Mouse (Mus musculus) midbrain, embryonic 16.5 days (tissue): ENCODE measurements around the gene Pcsk6. TPM values are rescaled to one million over a fixed set of nuclear protein-coding genes. Genes with fewer than 3 reads are reported as not detected.

ENCODE experiments used
- ATAC-seq: fragments of 200-750 bp; cut with Nextera tagmentation; 2 replicates; pipeline ENCODE4 v1.8.0; 2017; ENCODE audit warnings: moderate TSS enrichment
- H3K27ac ChIP-seq: fragments of 300-500 bp; sonication (generic); 2 replicates; pipeline ENCODE4 v1.5.1; 2014; ENCODE audit warnings: mild to moderate bottlenecking, low read length, mixed read lengths
- H3K27me3 ChIP-seq: fragments of 300-500 bp; sonication (generic); 2 replicates; pipeline ENCODE4 v1.6.1; 2014; ENCODE audit warnings: low read depth, low read length, mixed read lengths; ENCODE audit not compliant: control insufficient read depth, insufficient read depth
- H3K36me3 ChIP-seq: fragments of 300-500 bp; sonication (generic); 2 replicates; pipeline ENCODE4 v1.6.1; 2014; ENCODE audit warnings: mild to moderate bottlenecking, low read length, moderate library complexity, mixed read lengths; ENCODE audit not compliant: control insufficient read depth, insufficient read depth
- H3K4me1 ChIP-seq: fragments of 300-500 bp; sonication (generic); 2 replicates; pipeline ENCODE4 v1.6.1; 2014; ENCODE audit warnings: mild to moderate bottlenecking, low read length, mixed read lengths; ENCODE audit not compliant: control insufficient read depth, insufficient read depth
- H3K4me2 ChIP-seq: fragments of 300-500 bp; sonication (generic); 2 replicates; pipeline ENCODE4 v1.6.1; 2014; ENCODE audit warnings: mild to moderate bottlenecking, low read length, mixed read lengths
- H3K4me3 ChIP-seq: fragments of 300-500 bp; sonication (generic); 2 replicates; pipeline ENCODE4 v1.5.1; 2014; ENCODE audit warnings: low read depth, mild to moderate bottlenecking, low read length, moderate library complexity, mixed read lengths
- H3K9ac ChIP-seq: fragments of 300-500 bp; sonication (generic); 2 replicates; pipeline ENCODE4 v1.6.1; 2014; ENCODE audit warnings: low read depth, low read length, mixed read lengths
- H3K9me3 ChIP-seq: fragments of 300-500 bp; sonication (generic); replicated peaks from 2 replicates; pipeline ENCODE4 v1.6.1; 2014; ENCODE audit warnings: mild to moderate bottlenecking, low read length, mixed read lengths; ENCODE audit not compliant: control insufficient read depth, poor library complexity, severe bottlenecking
- WGBS: fragments of 180-500 bp; shearing (Covaris S2); extraction: QIAGEN DNeasy Blood & Tissue Kit; methylation state at CpG from one replicate; pipeline ENCODE4 v1.1.7; 2014; 5-methylcytosine and 5-hydroxymethylcytosine counted together
- polyA plus RNA-seq: library from polyadenylated mRNA; unstranded; fragments of >200 nt; fragmentation: Nextera tagmentation; extraction: Ambion mirVana; gene quantifications from 2 replicates; pipeline ENCODE4 v1.2.1, GENCODE M21; 2015

Pcsk6 gene
- polyA plus RNA-seq, 1 experiment from 2014 or later: 0.82 TPM

- Histone ChIP-seq H3K4me2 (peak overlapping the region; percentile 84), H3K9ac (peak overlapping the region; percentile 64), H3K27ac (no peak overlapping the region), H3K4me1 (peaks cover 6% of the 10 kb centered on the region), H3K36me3 (no peaks in the 10 kb centered on the region), H3K9me3 (no peaks in the 10 kb centered on the region), H3K4me3 (peak overlapping the region; percentile 58), H3K27me3 (peaks cover 30% of the 10 kb centered on the region)
- peak; percentile 30 for ATAC-seq
- 2% methylated on average over 59 of the region's 61 CpGs for WGBS
These were observed 1.1 kb downstream of the Pcsk6 start for GRCm38 (mm10) chr7:65862473-65863176.

GRCm38 (mm10) chr7:65869173-65869572 lies 7.6 kb downstream of the Pcsk6 start:
- Histone ChIP-seq H3K36me3 (no peaks in the 10 kb centered on the region), H3K4me2 (no peak overlapping the region), H3K9ac (no peak overlapping the region), H3K4me3 (no peak overlapping the region), H3K9me3 (no peaks in the 10 kb centered on the region), H3K4me1 (peaks cover 6% of the 10 kb centered on the region; the same call in 1 of the 2 replicates), H3K27me3 (peaks cover 9% of the 10 kb centered on the region), H3K27ac (no peak overlapping the region)
- no peak for ATAC-seq
- 83% methylated on average over 16 of the region's 16 CpGs for WGBS

- 93% methylated on average over 5 of the region's 5 CpGs for WGBS
- no peak overlapping the region for H3K4me2 ChIP-seq
- no peaks in the 10 kb centered on the region for H3K36me3 ChIP-seq
- no peak overlapping the region for H3K4me3 ChIP-seq
- no peaks in the 10 kb centered on the region for H3K9me3 ChIP-seq
- H3K27me3 ChIP-seq: peaks cover 5% of the 10 kb centered on the region
- no peak overlapping the region for H3K27ac ChIP-seq
- no peak for ATAC-seq
- no peak overlapping the region for H3K9ac ChIP-seq
- peaks cover 6% of the 10 kb centered on the region; the same call in 1 of the 2 replicates for H3K4me1 ChIP-seq
These were observed 8.3 kb downstream of the Pcsk6 start for GRCm38 (mm10) chr7:65869794-65870193.

GRCm38 (mm10) chr7:65870227-65870626 lies 8.7 kb downstream of the Pcsk6 start:
- no peaks in the 10 kb centered on the region for H3K36me3 ChIP-seq
- no peak overlapping the region for H3K27ac ChIP-seq
- no peaks in the 10 kb centered on the region for H3K9me3 ChIP-seq
- no peak overlapping the region for H3K9ac ChIP-seq
- peaks cover 6% of the 10 kb centered on the region; the same call in 1 of the 2 replicates for H3K4me1 ChIP-seq
- H3K27me3 ChIP-seq: peaks cover 5% of the 10 kb centered on the region
- WGBS: 92% methylated on average over 5 of the region's 5 CpGs
- no peak overlapping the region for H3K4me2 ChIP-seq
- H3K4me3 ChIP-seq: no peak overlapping the region
- no peak for ATAC-seq

GRCm38 (mm10) chr7:65870928-65871580 lies 9.5 kb downstream of the Pcsk6 start:
- WGBS: 11% methylated on average over 10 of the region's 10 CpGs
- Histone ChIP-seq H3K4me2 (no peak overlapping the region), H3K9ac (no peak overlapping the region; the same call in 1 of the 2 replicates), H3K4me1 (peaks cover 6% of the 10 kb centered on the region; the same call in 1 of the 2 replicates), H3K4me3 (no peak overlapping the region), H3K36me3 (no peaks in the 10 kb centered on the region), H3K27ac (no peak overlapping the region), H3K27me3 (peaks cover 2% of the 10 kb centered on the region; the same call in 1 of the 2 replicates), H3K9me3 (no peaks in the 10 kb centered on the region)
- ATAC-seq: peak; percentile 86

GRCm38 (mm10) chr7:65871851-65872250 lies 10.3 kb downstream of the Pcsk6 start:
- peaks cover 6% of the 10 kb centered on the region; the same call in 1 of the 2 replicates for H3K4me1 ChIP-seq
- no peak for ATAC-seq
- 70% methylated on average over 2 of the region's 2 CpGs for WGBS
- H3K9ac ChIP-seq: no peak overlapping the region
- no peak overlapping the region for H3K27ac ChIP-seq
- no peaks in the 10 kb centered on the region for H3K9me3 ChIP-seq
- H3K36me3 ChIP-seq: no peaks in the 10 kb centered on the region
- H3K4me2 ChIP-seq: no peak overlapping the region
- H3K27me3 ChIP-seq: no peaks in the 10 kb centered on the region
- H3K4me3 ChIP-seq: no peak overlapping the region

GRCm38 (mm10) chr7:65873176-65873845 lies 11.8 kb downstream of the Pcsk6 start:
- Histone ChIP-seq H3K36me3 (no peaks in the 10 kb centered on the region), H3K4me2 (no peak overlapping the region), H3K4me3 (no peak overlapping the region), H3K9ac (no peak overlapping the region), H3K4me1 (peaks cover 6% of the 10 kb centered on the region; the same call in 1 of the 2 replicates), H3K9me3 (no peaks in the 10 kb centered on the region), H3K27me3 (no peaks in the 10 kb centered on the region), H3K27ac (no peak overlapping the region)
- WGBS: 92% methylated on average over 6 of the region's 6 CpGs
- ATAC-seq: no peak

GRCm38 (mm10) chr7:65873902-65874301 lies 12.4 kb downstream of the Pcsk6 start:
- WGBS: 86% methylated on average over 2 of the region's 2 CpGs
- H3K36me3 ChIP-seq: no peaks in the 10 kb centered on the region
- peaks cover 6% of the 10 kb centered on the region; the same call in 1 of the 2 replicates for H3K4me1 ChIP-seq
- H3K4me3 ChIP-seq: no peak overlapping the region
- no peak overlapping the region for H3K27ac ChIP-seq
- H3K9ac ChIP-seq: no peak overlapping the region
- H3K27me3 ChIP-seq: no peaks in the 10 kb centered on the region
- ATAC-seq: no peak
- no peak overlapping the region for H3K4me2 ChIP-seq
- H3K9me3 ChIP-seq: no peaks in the 10 kb centered on the region
